Mouse (Mus musculus) neural tube, embryonic 10.5 days (tissue): ENCODE data around the gene Cdc14a.

ENCODE experiments used
- DNase-seq: peaks from one replicate; pipeline ENCODE4 v3.0.0-alpha.2; 2017; ENCODE audit warnings: low spot score; ENCODE audit errors: extremely low spot score

Cdc14a gene

GRCm38 (mm10) chr3:116423353-116424159, at the start of gene Cdc14a:
Gene Cdc14a, minus strand, starts transcription at chr3:116424032.
- peak; percentile 92 for DNase-seq

DNA sequence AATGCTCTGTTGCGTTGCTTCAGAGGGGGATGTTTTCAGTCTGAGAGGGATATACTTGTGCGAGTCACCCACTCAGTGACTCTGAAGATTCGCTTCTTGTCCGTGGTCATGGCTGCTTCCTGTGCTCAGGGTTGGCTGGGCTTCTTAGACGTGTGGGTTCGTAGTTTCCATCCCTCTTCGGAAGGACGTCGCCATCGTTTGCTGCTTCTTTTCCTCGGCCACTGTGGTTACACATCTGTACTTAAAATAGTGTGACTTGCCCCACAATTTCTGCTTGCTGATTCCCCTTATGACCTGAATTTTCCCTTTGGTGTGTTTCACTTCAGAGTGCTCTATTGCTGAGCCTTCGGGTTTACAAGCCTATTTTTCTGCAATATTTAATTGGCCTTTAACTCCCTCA, 41.9 kb upstream of the Cdc14a start:
- no peak for DNase-seq

GRCm38 (mm10) chr3:116464318-116464717, 40.5 kb upstream of the Cdc14a start:
- DNase-seq: no peak

DNA sequence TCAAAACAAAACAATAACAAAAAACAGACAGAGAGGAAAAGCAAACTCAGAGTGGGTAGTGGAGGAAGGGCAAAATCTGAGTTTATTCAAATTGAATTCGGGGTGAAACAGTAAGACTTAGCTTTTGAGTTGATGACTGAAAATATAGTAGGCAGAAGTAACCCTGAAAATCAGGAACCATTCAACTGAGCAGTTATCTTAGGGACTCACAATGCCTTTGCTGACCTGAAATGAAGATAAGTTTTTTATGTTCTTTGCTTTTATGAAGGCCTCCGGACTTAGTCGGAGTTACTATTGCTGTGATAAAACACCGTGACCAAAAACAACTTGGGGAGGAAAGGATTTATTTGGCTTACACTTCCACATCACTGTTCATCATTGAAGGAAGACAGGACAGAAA, 37.2 kb upstream of the Cdc14a start:
- DNase-seq: no peak

DNA sequence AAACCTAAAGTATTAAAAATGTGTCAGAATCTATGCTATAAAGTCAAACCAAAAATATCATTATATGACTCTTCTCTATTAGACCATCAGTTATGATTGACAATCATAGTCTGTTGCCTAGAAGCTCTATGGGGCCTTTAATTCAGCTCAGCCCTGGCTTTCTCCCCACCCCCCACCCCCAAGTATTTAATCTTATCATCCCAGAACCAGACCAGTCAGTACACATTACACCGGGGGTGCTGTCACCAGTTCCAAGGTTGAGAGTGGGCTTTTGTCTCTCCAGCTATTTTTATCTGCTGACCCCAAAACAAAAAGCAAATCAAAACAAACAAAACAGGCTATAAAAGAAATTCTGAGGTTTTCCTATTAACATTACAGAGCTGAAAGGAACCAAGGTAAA, 30.7 kb upstream of the Cdc14a start:
- DNase-seq: no peak

- no peak for DNase-seq
Measured at GRCm38 (mm10) chr3:116450741-116451140, 26.9 kb upstream of the Cdc14a start.

DNA sequence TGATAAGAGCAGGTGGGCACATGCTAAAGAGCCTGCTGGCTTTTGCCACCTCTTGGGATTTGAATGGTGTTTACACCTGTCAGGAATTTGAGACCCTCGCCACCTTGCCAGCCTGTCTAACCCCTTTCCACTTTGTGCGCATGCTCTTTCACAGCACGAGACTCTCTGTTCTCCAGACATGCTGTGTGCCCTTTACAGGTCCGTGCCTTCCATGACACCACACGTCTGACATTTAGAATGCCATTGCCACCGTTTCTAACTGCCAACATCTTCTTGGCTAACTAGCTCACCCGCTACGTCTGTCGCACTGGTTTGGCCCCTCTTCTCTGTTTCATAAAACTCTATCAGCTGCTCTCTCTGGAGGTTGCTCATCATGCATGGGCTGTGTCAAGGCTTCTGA, 20.5 kb upstream of the Cdc14a start:
- DNase-seq: no peak

DNA sequence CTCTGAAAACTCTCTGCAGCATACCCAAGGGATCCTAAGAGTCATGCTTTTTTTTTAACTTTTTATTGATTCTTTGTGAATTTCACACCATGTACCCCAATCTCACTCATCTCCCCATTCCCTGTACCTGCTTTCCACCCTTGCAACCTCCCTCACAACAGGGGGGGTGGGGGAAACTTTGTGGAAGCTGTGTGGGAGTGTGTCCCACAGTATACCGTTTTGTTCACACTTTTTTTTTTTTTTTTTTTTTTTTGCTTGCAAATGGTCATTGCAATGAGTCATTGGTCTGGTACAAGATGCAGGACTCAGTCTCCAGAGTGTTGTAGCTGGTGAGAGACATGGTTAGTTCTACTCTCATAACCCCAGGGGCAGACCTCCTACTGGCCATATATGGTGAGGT, 19.0 kb upstream of the Cdc14a start:
- DNase-seq: no peak

GRCm38 (mm10) chr3:116441518-116442205, 17.8 kb upstream of the Cdc14a start:
- no peak for DNase-seq

DNA sequence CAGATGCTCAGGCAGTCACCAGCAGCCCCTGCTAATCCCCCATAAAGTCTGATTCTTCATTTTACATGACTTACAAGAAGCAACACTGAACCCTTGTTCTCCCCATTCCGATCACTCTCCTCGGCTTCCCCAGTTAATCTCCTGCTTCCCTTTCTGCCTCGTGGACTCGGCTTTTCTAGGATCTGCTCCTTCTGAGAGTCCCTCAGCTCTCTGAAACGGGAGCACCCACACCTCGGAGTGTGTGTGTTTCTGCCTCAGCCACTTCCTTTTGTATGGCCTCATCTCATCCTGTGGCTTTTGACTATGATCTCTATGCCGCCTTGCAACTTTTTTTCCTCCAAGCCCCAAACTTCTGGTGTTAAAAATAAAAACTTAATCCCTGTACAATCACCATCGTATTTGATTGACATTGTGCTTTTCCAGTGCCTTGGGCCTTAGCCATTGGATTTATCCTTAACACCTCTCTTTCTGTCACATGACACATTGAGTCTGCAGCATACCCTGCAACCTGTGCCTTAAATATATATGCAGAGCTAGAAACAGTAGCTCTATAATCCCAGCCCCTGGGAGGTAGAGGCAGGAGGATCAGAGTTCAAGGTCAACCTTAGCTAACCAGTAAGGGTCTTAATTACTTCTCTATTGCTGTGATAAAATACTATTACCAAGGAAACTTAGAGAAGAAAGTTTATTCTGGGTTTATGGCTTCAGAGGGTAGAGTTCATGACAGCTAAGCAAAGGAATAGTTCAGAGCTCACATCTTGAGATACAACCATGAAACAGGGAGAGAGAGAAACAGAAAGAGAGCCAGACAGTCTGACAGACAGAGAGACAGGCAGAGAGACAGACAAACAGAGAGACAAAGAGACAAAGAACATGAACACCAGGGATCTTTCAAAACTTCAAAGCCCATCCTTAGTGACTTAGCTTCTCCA, 16.5 kb upstream of the Cdc14a start:
- peak; percentile 10 for DNase-seq

GRCm38 (mm10) chr3:116436811-116437601, 13.2 kb upstream of the Cdc14a start:
- DNase-seq: peak; percentile 4

DNA sequence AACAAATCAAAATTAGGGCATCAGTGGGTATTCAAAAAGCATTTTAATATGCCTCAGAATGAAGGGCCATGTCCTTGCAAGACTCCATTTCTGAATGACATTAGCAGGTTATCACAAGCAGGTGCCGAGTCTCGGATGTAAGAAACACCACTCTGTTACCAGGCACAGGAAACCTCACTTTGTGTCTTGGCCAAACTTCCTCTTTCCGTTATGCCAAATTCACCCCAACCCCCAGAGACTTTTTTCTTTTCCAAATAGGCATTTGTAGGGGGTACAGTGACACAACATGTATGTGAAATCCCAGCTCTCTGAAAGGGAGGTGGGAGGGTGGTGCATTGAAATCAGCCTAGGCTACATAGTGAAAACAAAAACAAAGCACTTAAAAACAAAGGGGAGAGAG, 12.3 kb upstream of the Cdc14a start:
- DNase-seq: no peak

DNA sequence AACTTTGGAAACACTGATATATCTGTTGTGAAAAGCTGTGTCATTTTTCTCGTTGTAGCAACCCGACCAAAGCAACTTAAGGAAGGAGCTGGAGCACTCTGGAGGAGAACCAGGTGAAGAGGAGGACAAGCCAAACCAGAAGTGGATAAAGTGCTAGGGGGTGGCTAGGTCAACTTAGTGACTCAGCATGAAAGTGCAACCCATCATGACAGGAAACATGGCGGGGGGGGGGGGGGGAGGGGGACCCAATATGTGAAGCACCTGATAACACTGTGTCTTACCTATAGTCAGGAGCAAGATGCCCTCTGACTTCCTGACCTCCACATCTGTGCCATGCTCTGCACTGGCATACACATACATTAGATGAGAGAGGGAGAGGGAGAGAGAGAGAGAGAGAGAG, 10.9 kb upstream of the Cdc14a start:
- DNase-seq: no peak

DNA sequence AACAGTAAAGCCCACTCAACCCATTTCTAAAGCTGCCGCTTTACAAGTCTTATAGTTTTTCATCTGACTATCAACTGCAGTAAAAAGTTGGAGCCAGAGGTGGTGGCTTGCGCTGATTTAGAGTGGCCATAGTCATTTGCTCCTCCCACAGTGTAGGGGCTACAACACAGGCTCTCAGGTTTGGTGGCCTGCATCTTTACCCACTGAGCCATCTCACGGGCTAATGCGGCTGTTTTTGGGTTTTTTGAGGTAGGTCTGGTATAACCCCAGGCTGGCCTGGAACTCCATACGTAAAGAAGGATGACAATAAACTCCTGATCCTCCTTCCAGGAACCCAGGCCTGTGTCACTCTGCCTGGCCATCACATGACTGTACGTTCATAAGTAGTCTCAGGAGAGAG, 2.1 kb upstream of the Cdc14a start:
- no peak for DNase-seq

DNA sequence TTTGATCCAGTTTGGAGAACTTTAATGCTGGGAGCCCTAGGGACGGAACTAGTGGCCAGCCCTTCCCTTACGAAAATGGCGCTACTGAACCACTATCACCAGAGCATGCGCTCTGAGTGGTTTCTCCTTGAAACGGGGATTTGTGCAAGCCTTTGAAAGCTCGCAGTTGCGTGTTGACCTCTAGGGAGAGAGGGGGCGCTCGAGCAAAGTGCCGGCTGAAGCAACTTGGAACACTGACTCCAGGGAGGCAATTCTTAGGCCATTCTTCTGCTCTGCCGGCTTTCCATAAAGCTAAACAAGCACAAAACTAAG, 1.1 kb upstream of the Cdc14a start:
- DNase-seq: peak; percentile 83

GRCm38 (mm10) chr3:116424160-116424972, 534 bp upstream of the Cdc14a start:
- no peak for DNase-seq

DNA sequence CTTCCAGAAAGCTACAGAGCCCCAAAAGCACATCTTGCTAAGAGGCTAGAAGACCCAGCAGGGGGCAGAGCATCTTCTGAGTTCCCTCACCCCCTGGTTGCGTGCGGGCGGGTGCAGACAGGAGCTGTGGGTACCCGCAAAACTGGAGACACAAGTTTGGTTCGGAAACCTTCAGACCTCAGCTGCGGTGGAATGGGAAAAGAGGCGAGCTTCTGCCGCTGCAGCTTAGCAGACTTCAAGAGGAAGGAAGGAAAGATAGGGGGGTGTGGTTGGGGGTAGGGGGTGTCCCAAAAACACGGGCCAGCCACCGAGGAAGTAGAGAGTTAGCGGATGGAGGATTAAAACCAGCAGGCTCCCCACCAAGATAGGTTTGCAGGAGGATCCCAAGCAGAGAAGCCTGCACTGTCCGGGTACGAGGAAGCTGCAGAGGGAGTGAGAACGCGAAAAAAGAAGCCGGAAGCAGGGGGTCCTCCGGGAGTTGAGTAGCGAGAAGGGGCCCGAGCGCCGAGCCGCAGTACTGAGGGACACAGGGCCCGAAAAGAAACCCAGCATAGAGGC, 958 bp downstream of the Cdc14a start:
- peak; percentile 80 for DNase-seq

- DNase-seq: no peak
Measured at GRCm38 (mm10) chr3:116422074-116422473, 1.8 kb downstream of the Cdc14a start.

DNA sequence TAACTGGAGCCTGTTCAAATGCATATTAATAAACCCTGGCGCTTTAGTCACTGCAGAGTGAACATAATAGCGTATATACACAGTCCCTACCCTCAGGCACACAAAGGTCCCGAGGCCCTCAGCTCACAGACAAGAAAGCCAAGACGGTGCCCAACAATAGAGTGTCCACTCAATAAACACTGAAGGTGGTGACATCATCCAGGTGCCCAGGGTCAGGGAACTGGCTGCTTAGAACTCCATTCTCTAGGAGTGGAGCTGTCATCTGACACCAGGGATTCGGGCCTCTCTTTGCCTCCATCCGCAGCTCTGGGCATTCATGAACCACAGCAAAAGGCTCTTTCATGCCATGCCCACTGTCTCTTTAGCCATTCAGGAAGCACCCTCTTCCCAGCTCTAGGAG, 2.7 kb downstream of the Cdc14a start:
- DNase-seq: no peak

- no peak for DNase-seq
Measured at GRCm38 (mm10) chr3:116419791-116420190, 4.0 kb downstream of the Cdc14a start.
